Mouse (Mus musculus): ENCODE results near the gene Rab15. TPM values are rescaled to one million over a fixed set of nuclear protein-coding genes. Genes with fewer than 3 reads are reported as not detected.
A peak's percentile ranks its signal among the peaks of the same experiment; 100 is the strongest.
"Not testable (repeated sequence)": the region's sequence is repeated elsewhere in the genome, so short reads cannot be mapped to it uniquely, and the experiment has no call there.

Gene Rab15
- 0.89 and 1.5 TPM in 2 replicates for polyA plus RNA-seq (2012; rRNA removed)

GRCm38 (mm10) chr12:76822651-76823041 lies at the start of gene Rab15:
Gene Rab15, minus strand, starts transcription at chr12:76822908.
- no peaks in the 10 kb centered on the region for H3K36me3 ChIP-seq (ENCODE audit: control insufficient read depth, insufficient read depth, low read length)
- no peak for DNase-seq (ENCODE audit: low read depth in 1 of 2, low spot score in 2 of 2)
- TF ChIP-seq POLR2A (IDR thresholded peaks at IDR 0.05; ENCODE audit: low read depth, low read length) (no peak), CTCF (IDR thresholded peaks at IDR 0.05; ENCODE audit: extremely low read depth, insufficient read depth, insufficient read length, insufficient replicate concordance) (no peak)
- peak within 1 kb of the TSS; percentile 38; the same call in 1 of the 2 replicates for H3K4me3 ChIP-seq (ENCODE audit: extremely low read depth, insufficient read depth, insufficient read length)
- H3K27me3 ChIP-seq (ENCODE audit: control insufficient read depth, insufficient read depth, low read length): peaks cover 7% of the 10 kb centered on the region
- H3K27ac ChIP-seq (ENCODE audit: insufficient read depth, low read length): no peak within 1 kb of the TSS
- H3K4me1 ChIP-seq (ENCODE audit: control insufficient read depth, insufficient read depth, insufficient read length): no peaks in the 10 kb centered on the region; the same call in 1 of the 2 replicates
- 9% methylated on average over 17 of the region's 17 CpGs for WGBS

DNA sequence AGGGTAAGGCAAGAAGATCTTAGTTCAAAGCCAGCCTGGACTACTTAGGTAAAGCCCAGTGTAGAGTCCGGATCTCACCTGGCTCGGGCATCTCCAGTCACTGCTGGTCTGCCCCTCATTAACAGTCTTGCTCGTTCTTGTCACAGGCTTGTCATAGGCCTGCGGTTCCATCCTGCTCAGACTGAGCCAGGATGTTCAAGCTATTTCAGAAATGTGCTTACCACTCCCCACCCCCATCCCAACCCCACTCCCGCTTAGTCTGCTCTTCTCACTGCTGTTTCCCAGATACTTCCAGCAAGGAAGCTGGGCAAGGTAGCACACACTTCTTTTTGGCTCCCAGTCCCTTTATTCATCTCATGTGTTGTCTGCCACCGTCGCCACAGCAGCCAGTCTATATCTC lies 46.9 kb upstream of the Rab15 start:
- WGBS: 95% methylated on average over 7 of the region's 7 CpGs
- Histone ChIP-seq H3K27ac (ENCODE audit: insufficient read depth, low read length) (no peak overlapping the region), H3K4me1 (ENCODE audit: control insufficient read depth, insufficient read depth, insufficient read length) (no peaks in the 10 kb centered on the region), H3K4me3 (ENCODE audit: extremely low read depth, insufficient read depth, insufficient read length) (no peak overlapping the region), H3K36me3 (ENCODE audit: control insufficient read depth, insufficient read depth, low read length) (no peaks in the 10 kb centered on the region), H3K27me3 (ENCODE audit: control insufficient read depth, insufficient read depth, low read length) (no peaks in the 10 kb centered on the region)
- DNase-seq (ENCODE audit: low read depth in 1 of 2, low spot score in 2 of 2): no peak
- no peak for TF ChIP-seq POLR2A (IDR thresholded peaks at IDR 0.05; ENCODE audit: low read depth, low read length)
- TF ChIP-seq CTCF (IDR thresholded peaks at IDR 0.05; ENCODE audit: extremely low read depth, insufficient read depth, insufficient read length, insufficient replicate concordance): no peak

GRCm38 (mm10) chr12:76868463-76869198 lies 45.9 kb upstream of the Rab15 start:
- TF ChIP-seq CTCF (IDR thresholded peaks at IDR 0.05; ENCODE audit: extremely low read depth, insufficient read depth, insufficient read length, insufficient replicate concordance): no peak
- no peak for TF ChIP-seq POLR2A (IDR thresholded peaks at IDR 0.05; ENCODE audit: low read depth, low read length)
- 76% methylated on average over 14 of the region's 14 CpGs for WGBS
- DNase-seq (ENCODE audit: low read depth in 1 of 2, low spot score in 2 of 2): no peak
- H3K4me1 ChIP-seq (ENCODE audit: control insufficient read depth, insufficient read depth, insufficient read length): no peaks in the 10 kb centered on the region
- H3K27ac ChIP-seq (ENCODE audit: insufficient read depth, low read length): no peak overlapping the region
- no peaks in the 10 kb centered on the region for H3K27me3 ChIP-seq (ENCODE audit: control insufficient read depth, insufficient read depth, low read length)
- no peak overlapping the region for H3K4me3 ChIP-seq (ENCODE audit: extremely low read depth, insufficient read depth, insufficient read length)
- H3K36me3 ChIP-seq (ENCODE audit: control insufficient read depth, insufficient read depth, low read length): 0 out of 2 replicates have a peak, but pooled peaks cover 1% of the 10 kb centered on the region

DNA sequence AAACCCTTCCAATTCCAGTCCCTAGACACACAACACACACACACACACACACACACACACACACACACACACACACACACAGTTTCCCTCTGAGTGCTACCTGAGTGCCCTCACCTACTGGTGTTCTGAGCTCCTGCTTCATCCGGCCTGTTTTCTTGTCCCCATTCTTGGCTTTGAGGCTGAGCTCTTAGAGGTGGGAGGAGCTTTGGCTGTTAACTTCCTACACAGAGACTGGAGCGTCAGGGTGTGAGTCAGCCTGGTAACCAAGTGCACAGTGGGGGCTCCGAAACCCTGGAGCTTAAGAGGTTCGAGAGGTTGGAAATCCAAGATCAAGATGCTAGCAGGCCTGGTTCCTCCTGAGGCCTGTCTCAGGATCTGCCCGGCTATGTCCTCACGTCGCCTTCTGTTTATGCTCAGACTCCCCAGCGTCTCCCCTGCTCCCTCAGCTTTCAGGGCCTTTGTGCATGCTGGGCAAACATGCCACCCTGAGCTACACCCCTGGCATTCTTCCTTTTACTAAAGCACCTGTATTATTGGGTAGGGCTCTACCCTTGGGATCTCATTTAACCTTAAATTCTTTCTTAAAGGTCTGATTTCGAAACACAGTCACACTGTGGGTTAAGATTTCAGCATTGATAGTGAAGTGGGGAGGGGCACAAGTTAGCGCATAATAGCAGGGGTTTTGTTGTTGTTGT lies 45.0 kb upstream of the Rab15 start:
- peak overlapping the region; percentile 44; the same call in 1 of the 2 replicates for H3K27ac ChIP-seq (ENCODE audit: insufficient read depth, low read length)
- WGBS: 72% methylated on average over 10 of the region's 10 CpGs

DNA sequence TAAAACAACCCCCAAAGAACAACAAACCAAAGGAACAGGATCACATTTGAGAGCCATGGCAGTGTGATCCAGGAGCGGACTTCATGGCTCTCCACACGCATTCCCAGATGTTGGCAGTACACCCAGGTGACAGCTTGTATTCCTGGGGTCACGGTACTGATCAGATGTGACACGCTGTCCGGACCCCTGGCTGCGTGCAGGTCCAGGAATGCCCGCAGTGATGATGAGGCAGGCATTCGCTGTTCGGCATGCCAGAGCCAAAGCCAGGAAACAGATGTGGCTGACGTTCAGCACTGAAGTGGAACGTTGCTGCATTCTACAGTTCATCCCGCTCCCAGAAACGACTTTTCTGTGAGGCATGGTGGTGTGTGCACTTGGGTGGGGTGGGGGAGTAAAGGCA lies 42.6 kb upstream of the Rab15 start:
- Histone ChIP-seq H3K4me1 (ENCODE audit: control insufficient read depth, insufficient read depth, insufficient read length) (no peaks in the 10 kb centered on the region), H3K27me3 (ENCODE audit: control insufficient read depth, insufficient read depth, low read length) (no peaks in the 10 kb centered on the region), H3K36me3 (ENCODE audit: control insufficient read depth, insufficient read depth, low read length) (0 out of 2 replicates have a peak, but pooled peaks cover 1% of the 10 kb centered on the region), H3K27ac (ENCODE audit: insufficient read depth, low read length) (no peak overlapping the region), H3K4me3 (ENCODE audit: extremely low read depth, insufficient read depth, insufficient read length) (no peak overlapping the region)
- TF ChIP-seq POLR2A (IDR thresholded peaks at IDR 0.05; ENCODE audit: low read depth, low read length): no peak
- no peak for TF ChIP-seq CTCF (IDR thresholded peaks at IDR 0.05; ENCODE audit: extremely low read depth, insufficient read depth, insufficient read length, insufficient replicate concordance)
- WGBS: 94% methylated on average over 13 of the region's 13 CpGs
- no peak for DNase-seq (ENCODE audit: low read depth in 1 of 2, low spot score in 2 of 2)

More for the DNA sequence above, 45.0 kb upstream of the Rab15 start:
- no peak for DNase-seq (ENCODE audit: low read depth in 1 of 2, low spot score in 2 of 2)
- no peaks in the 10 kb centered on the region for H3K4me1 ChIP-seq (ENCODE audit: control insufficient read depth, insufficient read depth, insufficient read length)
- no peak overlapping the region for H3K4me3 ChIP-seq (ENCODE audit: extremely low read depth, insufficient read depth, insufficient read length)
- no peak for TF ChIP-seq CTCF (IDR thresholded peaks at IDR 0.05; ENCODE audit: extremely low read depth, insufficient read depth, insufficient read length, insufficient replicate concordance)
- no peak for TF ChIP-seq POLR2A (IDR thresholded peaks at IDR 0.05; ENCODE audit: low read depth, low read length)
- 0 out of 2 replicates have a peak, but pooled peaks cover 1% of the 10 kb centered on the region for H3K36me3 ChIP-seq (ENCODE audit: control insufficient read depth, insufficient read depth, low read length)
- H3K27me3 ChIP-seq (ENCODE audit: control insufficient read depth, insufficient read depth, low read length): no peaks in the 10 kb centered on the region

- 95% methylated on average over 11 of the region's 11 CpGs for WGBS
- Histone ChIP-seq H3K4me3 (ENCODE audit: extremely low read depth, insufficient read depth, insufficient read length) (no peak overlapping the region), H3K36me3 (ENCODE audit: control insufficient read depth, insufficient read depth, low read length) (0 out of 2 replicates have a peak, but pooled peaks cover 1% of the 10 kb centered on the region), H3K27ac (ENCODE audit: insufficient read depth, low read length) (no peak overlapping the region), H3K4me1 (ENCODE audit: control insufficient read depth, insufficient read depth, insufficient read length) (peaks cover 2% of the 10 kb centered on the region; the same call in 1 of the 2 replicates), H3K27me3 (ENCODE audit: control insufficient read depth, insufficient read depth, low read length) (no peaks in the 10 kb centered on the region)
- TF ChIP-seq POLR2A (IDR thresholded peaks at IDR 0.05; ENCODE audit: low read depth, low read length) (no peak), CTCF (IDR thresholded peaks at IDR 0.05; ENCODE audit: extremely low read depth, insufficient read depth, insufficient read length, insufficient replicate concordance) (no peak)
- no peak for DNase-seq (ENCODE audit: low read depth in 1 of 2, low spot score in 2 of 2)
These were observed 40.9 kb upstream of the Rab15 start for GRCm38 (mm10) chr12:76863651-76864050.

DNA sequence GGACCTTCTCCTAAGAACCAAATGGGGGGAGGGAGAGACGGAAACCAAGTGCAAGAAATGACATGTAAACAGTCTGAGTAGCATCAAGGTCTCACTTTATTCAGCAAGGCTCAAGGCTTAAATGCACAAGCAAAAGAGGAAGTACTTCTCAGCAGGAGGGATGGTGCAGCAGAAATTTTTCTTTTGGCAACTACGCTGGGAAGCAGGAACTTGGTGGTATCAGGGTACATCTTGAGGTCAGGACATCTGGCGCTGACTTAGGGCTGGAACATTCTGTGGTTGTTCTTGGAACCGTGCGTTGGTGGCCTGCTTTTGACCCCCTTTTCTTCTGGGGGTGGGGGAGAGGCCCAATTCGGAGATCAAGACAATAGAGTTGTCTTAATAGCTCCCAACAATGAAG lies 36.1 kb upstream of the Rab15 start:
- WGBS: 84% methylated on average over 6 of the region's 6 CpGs
- H3K27ac ChIP-seq (ENCODE audit: insufficient read depth, low read length); H3K4me1 ChIP-seq (ENCODE audit: control insufficient read depth, insufficient read depth, insufficient read length); H3K36me3 ChIP-seq (ENCODE audit: control insufficient read depth, insufficient read depth, low read length); DNase-seq (ENCODE audit: low read depth in 1 of 2, low spot score in 2 of 2); H3K4me3 ChIP-seq (ENCODE audit: extremely low read depth, insufficient read depth, insufficient read length); H3K27me3 ChIP-seq (ENCODE audit: control insufficient read depth, insufficient read depth, low read length): not testable (repeated sequence)
